ENCODE assay signal across 16 mouse cellular contexts in the genomic region with DNA sequence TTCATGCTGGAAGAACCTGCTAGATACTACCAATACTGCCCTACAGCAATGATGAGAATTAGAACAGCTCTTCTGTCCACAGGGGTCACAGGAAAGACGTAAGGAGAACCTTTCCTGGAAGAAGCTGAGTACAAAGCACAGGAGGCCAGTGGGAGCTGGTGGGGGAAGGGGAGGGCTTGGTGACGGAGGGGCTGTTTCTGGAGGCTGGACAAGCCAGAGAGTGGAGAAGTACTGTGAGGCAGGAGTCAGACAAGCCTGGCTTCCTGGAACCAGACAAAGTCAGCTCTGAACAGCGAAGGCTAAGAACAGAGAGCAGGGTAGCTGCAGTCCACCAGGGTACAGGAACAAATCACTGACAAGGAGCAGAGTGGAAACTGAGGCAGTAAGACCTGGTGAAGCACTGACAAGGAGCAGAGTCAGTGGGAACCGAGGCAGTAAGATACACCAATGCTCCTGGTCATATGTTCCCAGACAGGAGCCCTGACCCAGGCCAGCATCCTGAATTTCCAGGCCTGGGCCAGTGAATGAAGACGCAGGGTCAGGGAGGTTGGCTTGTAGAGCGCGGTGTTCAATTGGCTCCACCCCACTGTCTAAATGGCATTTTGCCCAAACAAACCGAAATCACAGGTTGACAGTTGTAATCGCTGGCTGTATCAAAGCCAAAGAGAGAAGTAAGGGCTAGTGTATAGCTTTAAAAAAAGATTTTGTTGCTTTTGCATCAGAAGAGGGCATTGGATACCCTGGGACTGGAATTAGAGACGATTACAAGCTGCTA.
DNase-seq lines count a peak whose midpoint lies in the region; ATAC-seq lines count a peak whose summit lies in the region.
"Had no signal": no experiment of that assay in that cellular context is flagged by ENCODE, and none has a peak within 500 bp of the region (broad histone marks: within the 10 kb centered on the region; RNA-seq: fewer than 3 reads in every experiment).

No protein-coding gene starts in this region.

- H3K9me3 ChIP-seq in hindbrain, embryonic 15.5 days = no peaks in the 10 kb centered on the region
- H3K9me3 ChIP-seq in hindbrain, embryonic 11.5 days (ENCODE audit: control insufficient read depth, low read length) = no peaks in the 10 kb centered on the region
- H3K9me3 ChIP-seq in midbrain, embryonic 13.5 days = no peaks in the 10 kb centered on the region
- H3K9me3 ChIP-seq in midbrain, embryonic 14.5 days (ENCODE audit: control insufficient read depth, low read length) = no peaks in the 10 kb centered on the region
- H3K9me3 ChIP-seq in midbrain, embryonic 16.5 days (replicated peaks; ENCODE audit: control insufficient read depth, low read length, poor library complexity, severe bottlenecking) = no peaks in the 10 kb centered on the region
- H3K9me3 ChIP-seq: embryonic facial prominence, embryonic 15.5 days; heart, embryonic 15.5 days; limb, embryonic 13.5 days; neural tube, embryonic 12.5 days had no signal

- 58% methylated on average over 10 of the region's 10 CpGs for WGBS in hindbrain, embryonic 15.5 days
- WGBS in hindbrain, embryonic 11.5 days = 82% methylated on average over 10 of the region's 10 CpGs
- WGBS in midbrain, embryonic 13.5 days = 76% methylated on average over 10 of the region's 10 CpGs
- 71% methylated on average over 10 of the region's 10 CpGs for WGBS in midbrain, embryonic 14.5 days
- WGBS in midbrain, embryonic 16.5 days = 68% methylated on average over 10 of the region's 10 CpGs

- no peak overlapping the region for H3K4me2 ChIP-seq in hindbrain, embryonic 15.5 days
- no peak overlapping the region for H3K4me2 ChIP-seq in hindbrain, embryonic 11.5 days (replicated peaks; ENCODE audit: low read depth, low read length)
- H3K4me2 ChIP-seq in midbrain, embryonic 13.5 days (replicated peaks) = no peak overlapping the region
- no peak overlapping the region for H3K4me2 ChIP-seq in midbrain, embryonic 14.5 days (ENCODE audit: low read length)
- no peak overlapping the region for H3K4me2 ChIP-seq in midbrain, embryonic 16.5 days (ENCODE audit: low read length)
- H3K4me2 ChIP-seq: embryonic facial prominence, embryonic 15.5 days; heart, embryonic 15.5 days; limb, embryonic 13.5 days; neural tube, embryonic 12.5 days had no signal

- no peaks in the 10 kb centered on the region for H3K27me3 ChIP-seq in hindbrain, embryonic 15.5 days
- 0 out of 2 replicates have a peak, but pooled peaks cover 2% of the 10 kb centered on the region for H3K27me3 ChIP-seq in hindbrain, embryonic 11.5 days (ENCODE audit: control insufficient read depth, insufficient read depth, low read length)
- H3K27me3 ChIP-seq in midbrain, embryonic 13.5 days = no peaks in the 10 kb centered on the region
- H3K27me3 ChIP-seq in midbrain, embryonic 14.5 days (ENCODE audit: control insufficient read depth, insufficient read depth, low read length) = no peaks in the 10 kb centered on the region
- H3K27me3 ChIP-seq in midbrain, embryonic 16.5 days (ENCODE audit: control insufficient read depth, insufficient read depth, low read depth, low read length) = no peaks in the 10 kb centered on the region
- H3K27me3 ChIP-seq: embryonic facial prominence, embryonic 15.5 days; heart, embryonic 15.5 days; limb, embryonic 13.5 days; neural tube, embryonic 12.5 days had no signal

- peak; percentile 56 for DNase-seq in cerebellum, adult 9-10 months
- no peak for DNase-seq in hindbrain, embryonic 11.5 days (ENCODE audit: low spot score)
- no peak for DNase-seq in midbrain, embryonic 14.5 days

- 0 out of 2 replicates have a peak overlapping the region, but pooled peaks have one; percentile 3 for H3K27ac ChIP-seq in hindbrain, embryonic 15.5 days (replicated peaks)
- H3K27ac ChIP-seq in hindbrain, embryonic 11.5 days (ENCODE audit: low read depth, low read length) = no peak overlapping the region
- no peak overlapping the region for H3K27ac ChIP-seq in midbrain, embryonic 13.5 days
- no peak overlapping the region for H3K27ac ChIP-seq in midbrain, embryonic 14.5 days (replicated peaks; ENCODE audit: low read depth, low read length)
- H3K27ac ChIP-seq in midbrain, embryonic 16.5 days (ENCODE audit: low read length) = 0 out of 2 replicates have a peak overlapping the region, but pooled peaks have one; percentile 18
- H3K27ac ChIP-seq: embryonic facial prominence, embryonic 15.5 days; heart, embryonic 15.5 days; left cerebral cortex, adult 2 months; limb, embryonic 13.5 days; neural tube, embryonic 12.5 days had no signal

- peaks cover 45% of the 10 kb centered on the region for H3K4me1 ChIP-seq in hindbrain, embryonic 15.5 days (replicated peaks)
- H3K4me1 ChIP-seq in hindbrain, embryonic 11.5 days (replicated peaks; ENCODE audit: control insufficient read depth, insufficient read depth, low read length) = no peaks in the 10 kb centered on the region
- peaks cover 48% of the 10 kb centered on the region for H3K4me1 ChIP-seq in midbrain, embryonic 13.5 days (replicated peaks)
- peaks cover 37% of the 10 kb centered on the region; the same call in 1 of the 2 replicates for H3K4me1 ChIP-seq in midbrain, embryonic 14.5 days (ENCODE audit: control insufficient read depth, insufficient read depth, low read length)
- peaks cover 28% of the 10 kb centered on the region for H3K4me1 ChIP-seq in midbrain, embryonic 16.5 days (ENCODE audit: control insufficient read depth, insufficient read depth, low read length)

- no peak for ATAC-seq in cerebellum, adult (ENCODE audit: insufficient number of reproducible peaks, low FRiP score, low TSS enrichment)
- ATAC-seq in hindbrain, embryonic 15.5 days (ENCODE audit: low FRiP score, low read depth) = no peak
- no peak for ATAC-seq in hindbrain, embryonic 11.5 days (ENCODE audit: low FRiP score)
- ATAC-seq in midbrain, embryonic 13.5 days = no peak
- no peak for ATAC-seq in midbrain, embryonic 14.5 days (ENCODE audit: low FRiP score, low TSS enrichment)
- no peak for ATAC-seq in midbrain, embryonic 16.5 days
- no peak for ATAC-seq in CD4-positive, CD25-positive, alpha-beta regulatory T cell, adult 4 months
- ATAC-seq: forebrain, embryonic 14.5 days; lung, postnatal 0 days had no signal

- no peaks in the 10 kb centered on the region for H3K36me3 ChIP-seq in hindbrain, embryonic 15.5 days
- no peaks in the 10 kb centered on the region for H3K36me3 ChIP-seq in hindbrain, embryonic 11.5 days (ENCODE audit: control insufficient read depth, insufficient read depth, low read length)
- H3K36me3 ChIP-seq in midbrain, embryonic 13.5 days = no peaks in the 10 kb centered on the region
- H3K36me3 ChIP-seq in midbrain, embryonic 14.5 days (ENCODE audit: control insufficient read depth, insufficient read depth, low read length) = no peaks in the 10 kb centered on the region
- no peaks in the 10 kb centered on the region for H3K36me3 ChIP-seq in midbrain, embryonic 16.5 days (ENCODE audit: control insufficient read depth, insufficient read depth, low read length)
- H3K36me3 ChIP-seq: embryonic facial prominence, embryonic 15.5 days; G1E; heart, embryonic 15.5 days; limb, embryonic 13.5 days; neural tube, embryonic 12.5 days had no signal

- no peak overlapping the region for H3K4me3 ChIP-seq in hindbrain, embryonic 15.5 days
- H3K4me3 ChIP-seq in hindbrain, embryonic 11.5 days (ENCODE audit: low read depth, low read length) = no peak overlapping the region
- H3K4me3 ChIP-seq in midbrain, embryonic 13.5 days (replicated peaks) = no peak overlapping the region
- no peak overlapping the region for H3K4me3 ChIP-seq in midbrain, embryonic 14.5 days (replicated peaks; ENCODE audit: low read depth, low read length)
- H3K4me3 ChIP-seq in midbrain, embryonic 16.5 days (ENCODE audit: low read depth, low read length) = no peak overlapping the region
- H3K4me3 ChIP-seq: embryonic facial prominence, embryonic 15.5 days; heart, embryonic 15.5 days; left cerebral cortex, adult 2 months; limb, embryonic 13.5 days; neural tube, embryonic 12.5 days had no signal

- H3K9ac ChIP-seq in hindbrain, embryonic 15.5 days = no peak overlapping the region
- H3K9ac ChIP-seq in hindbrain, embryonic 11.5 days (ENCODE audit: low read depth, low read length) = no peak overlapping the region
- H3K9ac ChIP-seq in midbrain, embryonic 13.5 days (replicated peaks) = 0 out of 2 replicates have a peak overlapping the region, but pooled peaks have one; percentile 36
- H3K9ac ChIP-seq in midbrain, embryonic 14.5 days (replicated peaks; ENCODE audit: low read length) = no peak overlapping the region
- no peak overlapping the region for H3K9ac ChIP-seq in midbrain, embryonic 16.5 days (ENCODE audit: low read depth, low read length)
- H3K9ac ChIP-seq: embryonic facial prominence, embryonic 15.5 days; heart, embryonic 15.5 days; limb, embryonic 13.5 days; neural tube, embryonic 12.5 days had no signal

Comparison
In these comparisons a context has a peak if more than half of its experiments do, and no peak if none do; other contexts are left out.
1. H3K27ac ChIP-seq: peak in hindbrain, embryonic 15.5 days (single experiment) and midbrain, embryonic 16.5 days (single experiment); none in hindbrain, embryonic 11.5 days (single experiment), midbrain, embryonic 13.5 days (single experiment) and midbrain, embryonic 14.5 days (single experiment).